Mouse (Mus musculus) monocyte, adult 5-6 weeks (primary cell): ENCODE results near the gene Stk11ip. TPM values are rescaled to one million over a fixed set of nuclear protein-coding genes. Genes with fewer than 3 reads are reported as not detected.

Source experiments
- ATAC-seq: fragments of 153-309, 156-312 bp; replicated peaks from 2 replicates; pipeline ENCODE4 v1.8.0; 2017; ENCODE audit warnings: mild to moderate bottlenecking; ENCODE audit not compliant: low TSS enrichment, insufficient number of reproducible peaks, severe bottlenecking, poor library complexity, low FRiP score
- total RNA-seq: library from RNA; stranded (forward); fragments of 200-1000, 200-491, 200-594 nt; gene quantifications from 3 replicates; pipeline ENCODE4 v1.2.3, GENCODE M21; 2017

The Stk11ip gene
- 19.2 to 30.0 TPM (median 26.6 TPM) in 3 replicates for total RNA-seq

DNA sequence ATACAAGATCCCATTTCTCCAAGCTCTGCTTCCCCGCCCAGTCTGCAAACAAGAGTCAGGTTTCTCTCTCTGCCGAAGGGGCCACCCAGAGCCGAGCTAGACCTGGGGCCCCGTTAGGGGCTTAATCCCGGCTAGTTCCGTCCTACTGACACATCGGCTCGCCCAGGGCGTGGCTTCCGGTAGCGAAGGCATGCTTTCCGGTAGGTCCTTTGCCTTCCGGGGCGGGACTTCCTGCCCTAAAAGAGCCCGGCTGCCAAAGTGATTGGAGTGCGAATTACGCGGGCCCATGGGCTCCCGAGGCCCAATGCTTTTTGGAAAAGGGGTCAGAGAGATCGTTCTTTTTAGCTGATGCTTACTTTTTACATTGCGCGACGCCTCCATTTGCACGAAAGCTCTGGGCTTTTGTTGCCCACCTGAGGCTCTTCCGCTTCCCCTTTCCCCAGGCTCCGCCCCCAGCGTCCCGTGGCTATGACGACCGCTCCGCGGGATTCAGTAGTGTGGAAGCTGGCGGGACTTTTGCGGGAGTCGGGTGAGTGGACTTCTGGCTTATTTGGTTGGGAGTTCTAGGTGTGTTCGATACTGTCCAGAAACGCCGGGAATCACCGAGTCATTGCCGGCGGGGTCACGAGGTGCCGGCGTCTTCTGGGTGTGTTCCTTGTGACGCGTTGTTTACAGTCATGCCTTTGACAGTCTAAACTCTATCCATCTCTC is at the start of gene Stk11ip:
Gene Stk11ip, plus strand, starts transcription at position 209 of the 711 bp plus-strand sequence.
- ATAC-seq = peak; percentile 89

DNA sequence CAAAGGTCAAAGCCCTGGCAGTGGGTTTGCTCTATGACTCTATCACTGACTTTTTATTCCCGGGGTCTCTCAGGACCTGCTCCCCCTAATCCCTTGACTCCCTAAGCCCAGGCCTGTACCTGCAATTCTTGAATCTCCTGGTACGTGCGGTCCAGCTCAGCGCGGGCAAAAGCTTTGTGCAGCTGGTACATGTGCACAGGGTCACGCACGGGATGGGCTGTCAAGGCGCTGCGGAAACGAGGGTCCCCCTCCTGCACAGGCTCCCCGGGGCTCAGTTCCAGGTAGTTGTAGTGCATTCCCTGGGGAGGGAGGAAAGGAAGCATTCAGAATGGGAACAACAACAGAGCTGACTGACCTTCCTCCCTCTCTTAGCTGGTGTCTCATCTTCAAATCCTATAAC is 44.9 kb upstream of the Stk11ip start:
- no peak for ATAC-seq

DNA sequence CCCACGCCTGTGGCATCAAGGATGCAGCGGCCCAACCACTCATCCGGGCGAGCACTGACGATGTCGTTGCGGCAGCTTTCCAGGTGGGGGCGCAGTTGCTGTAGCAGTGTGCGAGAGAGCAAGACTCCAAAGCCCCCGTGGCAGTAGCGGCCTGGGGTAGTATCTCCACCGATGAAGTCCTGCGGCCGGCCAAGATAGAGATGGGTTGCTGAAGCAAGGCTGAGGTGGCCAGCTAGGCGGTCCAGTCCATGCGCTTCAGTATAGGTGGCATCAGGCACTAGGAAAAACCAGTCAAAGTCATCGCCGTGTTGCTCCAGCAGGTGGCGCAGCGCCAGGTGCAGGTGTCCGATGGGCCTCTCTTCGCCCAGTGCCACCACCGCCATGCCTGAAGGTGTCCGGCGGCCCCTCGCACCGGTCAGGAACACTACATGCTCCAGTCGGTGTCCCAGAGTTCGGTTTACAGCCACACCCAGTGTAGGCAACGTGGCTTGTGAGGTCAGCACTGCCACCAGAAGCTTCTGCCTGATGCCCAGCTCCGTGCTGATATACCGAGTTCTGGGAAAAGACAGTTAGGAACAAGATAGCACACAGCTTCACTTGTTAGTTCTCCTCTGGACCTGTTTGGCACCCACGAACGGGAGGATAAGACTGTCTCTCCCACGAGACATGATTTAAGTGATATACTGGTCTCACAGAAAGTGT is 43.9 kb upstream of the Stk11ip start:
- peak; percentile 24 for ATAC-seq

DNA sequence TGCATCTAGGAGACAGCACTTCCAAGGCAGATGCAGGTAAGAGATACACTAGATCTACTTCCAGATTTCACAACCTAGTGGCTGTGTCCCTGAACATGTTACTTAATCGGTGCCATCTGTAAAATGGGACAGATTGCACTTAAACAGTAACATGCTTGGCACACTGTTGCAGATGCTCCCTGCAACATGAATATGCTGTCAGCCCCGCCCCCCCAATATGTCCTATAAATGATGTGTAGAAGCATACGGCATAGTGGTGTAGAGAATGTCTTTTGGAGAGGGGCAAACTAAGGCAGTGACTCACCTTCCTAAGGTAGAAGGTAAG is 43.4 kb upstream of the Stk11ip start:
- no peak for ATAC-seq

DNA sequence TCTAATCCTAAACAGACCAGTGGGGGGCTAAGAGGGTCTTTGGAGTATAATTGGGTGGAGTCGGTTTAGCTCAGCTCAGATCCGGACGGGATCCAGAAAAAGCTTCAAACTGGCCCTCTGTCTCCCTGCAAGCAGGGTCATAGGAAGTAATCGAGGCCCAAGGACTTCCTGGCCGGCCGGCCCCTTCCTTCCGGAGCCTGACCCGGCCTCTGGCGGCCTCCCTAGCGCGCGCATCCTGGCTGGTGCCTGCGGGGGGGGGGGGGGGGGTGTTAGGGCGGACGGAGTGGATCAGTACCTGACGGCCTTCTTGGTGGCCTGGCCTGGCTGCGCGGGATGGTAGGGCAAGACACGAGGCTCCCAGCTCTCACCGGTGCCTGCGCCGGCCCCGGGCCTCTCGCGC is 42.8 kb upstream of the Stk11ip start:
- no peak for ATAC-seq

DNA sequence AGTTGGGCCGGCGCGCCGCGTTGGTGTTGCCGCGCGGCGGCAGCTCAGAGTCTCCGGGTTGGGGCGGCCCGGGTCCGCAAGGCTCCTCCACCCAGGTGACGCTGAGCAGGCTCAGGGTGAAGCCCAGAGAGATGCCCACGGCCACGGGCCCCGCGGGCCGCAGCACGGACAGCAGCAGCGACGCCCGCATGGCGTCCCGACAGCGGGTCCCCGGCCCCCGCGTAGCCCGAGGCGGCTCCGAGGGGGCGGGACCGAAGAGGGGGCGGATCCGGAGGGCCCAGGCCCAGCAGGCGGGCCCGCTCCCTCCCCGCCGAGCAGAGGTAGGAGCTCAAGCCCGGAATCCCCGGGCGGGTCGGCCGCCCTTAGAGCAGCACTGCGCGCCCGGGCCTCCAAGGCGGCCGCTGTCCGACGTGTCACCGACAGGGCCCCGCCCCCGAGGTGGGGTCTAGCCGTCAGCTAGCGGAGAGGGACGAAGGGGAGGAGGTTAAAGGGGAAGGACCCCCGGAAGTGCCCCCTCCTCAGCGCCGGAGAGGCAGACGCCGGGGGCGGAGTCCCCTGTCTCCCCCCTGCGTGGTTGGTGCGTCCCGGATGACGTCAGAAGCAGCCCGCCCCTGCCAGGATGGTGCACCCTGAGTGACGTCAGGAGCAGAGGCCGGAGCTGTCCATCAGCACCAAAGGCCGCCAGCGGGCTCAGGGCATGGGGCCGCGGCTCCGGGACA is 42.3 kb upstream of the Stk11ip start, which contains the start of the genes Chpf and Tmem198:
Gene Chpf, minus strand, starts transcription at position 392 of the 719 bp plus-strand sequence.
Gene Tmem198, plus strand, starts transcription at position 617 of the 719 bp plus-strand sequence.
- ATAC-seq = peak; percentile 85

DNA sequence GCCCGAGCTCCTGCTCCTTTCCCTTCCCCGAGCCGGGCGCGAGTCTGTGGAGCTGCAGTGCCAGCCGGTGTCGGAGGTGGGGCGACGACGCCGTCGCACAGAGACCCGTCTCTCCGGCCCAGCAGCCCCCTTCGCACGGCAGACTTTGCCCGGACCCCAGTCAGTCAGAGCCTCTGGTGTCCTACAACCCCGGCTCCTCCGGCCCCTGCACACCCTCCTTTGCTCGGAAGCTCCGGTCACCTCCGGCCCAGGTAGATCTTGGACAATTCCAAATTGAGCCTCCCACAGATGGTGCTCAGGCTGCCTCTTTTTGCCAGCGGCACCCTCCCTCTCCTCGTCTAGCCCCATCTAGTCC is 41.7 kb upstream of the Stk11ip start:
- no peak for ATAC-seq

DNA sequence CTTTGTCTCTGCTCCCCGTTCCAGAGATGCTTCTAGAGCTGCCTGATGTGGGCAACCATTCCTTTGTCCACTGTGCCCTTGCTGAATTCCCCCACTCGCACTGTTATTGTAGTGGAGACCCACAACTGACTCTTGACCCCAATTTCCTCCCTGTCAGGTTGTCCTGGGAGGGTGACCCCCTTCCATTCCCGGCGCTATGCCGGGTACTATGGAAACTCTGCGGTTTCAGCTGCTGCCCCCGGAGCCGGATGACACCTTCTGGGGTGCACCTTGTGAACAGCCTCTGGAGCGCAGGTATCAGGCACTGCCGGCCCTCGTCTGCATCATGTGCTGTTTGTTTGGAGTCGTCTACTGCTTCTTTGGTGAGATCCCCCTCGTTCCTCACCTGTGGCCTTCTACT is 41.3 kb upstream of the Stk11ip start:
- no peak for ATAC-seq

DNA sequence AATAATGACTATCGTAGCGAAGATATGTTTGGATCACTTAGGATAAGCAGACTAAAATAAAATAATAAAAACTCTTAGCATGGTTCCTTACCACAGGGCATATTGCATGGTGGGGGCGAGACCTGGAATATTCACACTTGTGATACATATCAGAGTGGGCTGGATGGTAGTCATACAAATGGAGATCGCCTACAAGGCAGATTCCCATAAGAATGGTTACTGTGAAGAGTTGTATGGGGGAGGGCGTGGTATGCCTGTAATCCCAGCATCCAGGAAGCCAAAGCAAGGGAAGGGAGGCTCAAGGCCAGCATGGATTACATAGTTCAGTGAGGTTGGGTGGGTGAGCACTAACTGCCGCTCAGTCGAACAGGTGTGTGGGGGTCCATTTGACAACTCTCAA is 40.6 kb upstream of the Stk11ip start:
- ATAC-seq = no peak

DNA sequence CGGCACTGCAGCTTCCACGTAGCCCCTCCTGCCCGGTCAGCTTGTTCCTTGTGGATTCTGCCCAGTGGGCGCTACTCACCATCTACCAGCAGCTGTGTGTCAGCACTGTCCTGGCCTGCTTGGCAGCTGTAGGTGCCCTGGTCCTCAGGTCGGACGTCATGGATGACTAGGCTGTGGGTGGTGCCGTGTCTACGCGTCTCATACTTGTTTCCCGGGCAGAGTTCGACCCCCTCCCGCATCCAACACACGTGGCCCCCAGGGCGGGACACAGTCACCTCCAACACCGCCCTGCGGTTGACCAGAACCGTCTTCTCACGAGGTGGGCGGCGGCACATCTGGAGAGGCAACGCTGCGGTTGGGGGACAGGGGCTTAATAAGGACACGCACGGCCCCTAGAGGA is 34.8 kb upstream of the Stk11ip start:
- ATAC-seq = no peak

DNA sequence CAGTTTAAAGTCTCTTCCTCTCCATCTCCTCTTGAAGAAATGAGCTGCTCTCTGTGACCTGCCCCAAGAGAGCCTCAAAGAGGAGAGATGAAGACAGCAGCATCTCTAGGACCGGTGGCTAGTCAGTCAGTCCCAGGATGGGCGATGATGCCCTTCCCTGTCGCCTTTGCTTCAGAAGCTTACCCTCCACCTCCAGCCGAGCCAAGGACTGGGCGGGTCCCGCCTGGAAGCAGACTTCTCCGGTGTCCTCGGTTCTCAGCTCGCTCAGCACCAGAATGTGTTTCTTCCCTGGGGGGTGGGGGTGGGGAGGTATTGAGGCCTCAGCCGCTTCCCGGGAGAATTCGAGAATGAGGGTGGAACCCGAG is 34.3 kb upstream of the Stk11ip start:
- no peak for ATAC-seq

DNA sequence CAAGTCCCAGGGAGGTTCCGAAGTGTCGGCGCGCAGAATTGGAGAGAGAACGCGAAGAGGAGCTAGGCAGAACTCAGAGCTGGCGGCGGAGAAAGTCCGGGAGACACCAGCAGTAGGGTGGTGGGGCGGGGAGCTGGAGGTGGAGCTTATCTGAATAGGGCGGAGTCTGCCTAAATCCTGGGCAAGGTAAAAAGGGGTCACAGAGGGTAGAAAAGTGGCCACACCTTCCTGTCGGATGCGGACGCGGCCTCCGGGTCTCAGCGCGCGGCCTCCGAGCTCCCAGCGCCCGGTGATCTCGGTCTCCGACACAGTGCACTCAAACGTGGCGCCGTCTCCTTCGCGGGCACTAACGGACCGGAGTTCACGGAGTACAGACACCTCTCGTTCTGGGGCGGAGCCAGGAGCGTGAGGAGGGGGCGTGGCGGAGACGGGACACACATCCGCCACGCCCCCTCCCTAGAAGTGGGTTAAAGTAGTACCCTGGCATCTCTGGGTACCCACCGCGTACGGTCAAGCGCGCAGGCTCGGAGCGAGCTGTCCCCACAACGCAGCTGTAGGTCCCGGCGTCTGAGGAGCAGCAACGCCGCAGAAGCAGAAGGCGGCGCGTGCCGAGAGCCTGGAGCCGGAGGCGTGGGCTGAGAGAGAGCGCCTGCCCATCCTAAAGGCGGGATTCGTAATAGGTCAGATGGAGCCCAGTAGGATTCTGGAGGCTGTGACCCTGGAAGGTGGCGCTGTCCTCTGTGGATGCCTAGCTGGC is 33.7 kb upstream of the Stk11ip start:
- ATAC-seq = no peak

DNA sequence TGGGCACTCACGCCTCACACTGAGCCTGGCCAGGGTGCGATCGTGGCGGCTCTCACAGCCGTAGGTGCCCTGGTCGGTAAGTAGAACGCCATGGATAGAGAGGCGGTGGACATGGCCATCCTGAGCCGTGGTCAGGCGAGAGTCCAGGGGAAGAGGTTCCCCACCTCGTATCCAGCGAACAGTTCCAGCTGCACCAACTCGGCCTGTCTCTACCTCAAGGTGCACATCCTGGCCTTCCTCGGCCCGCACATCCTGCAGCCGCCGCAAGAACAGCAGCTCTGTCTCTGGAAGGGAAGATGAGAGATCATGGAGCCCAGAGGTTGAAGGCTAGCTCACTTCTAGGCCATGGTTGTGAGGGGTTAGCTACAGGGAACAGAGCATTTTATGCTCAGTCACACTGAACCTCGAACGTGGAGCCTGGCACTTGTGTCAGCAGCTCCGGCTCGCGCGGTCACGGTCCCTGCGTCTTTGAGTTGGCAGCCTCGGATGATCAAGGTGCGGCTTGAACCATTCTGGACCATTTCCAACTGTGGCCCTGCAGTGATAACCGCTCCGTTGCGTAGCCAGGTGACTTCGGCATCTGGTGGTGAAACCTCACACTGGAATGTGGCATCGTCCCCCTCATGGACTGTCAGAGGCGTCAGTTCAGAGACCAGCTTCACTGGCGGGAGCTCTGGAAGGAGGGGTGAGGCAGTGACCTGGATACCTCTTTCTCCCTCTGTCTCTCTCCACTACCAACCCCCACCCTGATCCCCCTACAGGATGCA is 30.4 kb upstream of the Stk11ip start:
- no peak for ATAC-seq

DNA sequence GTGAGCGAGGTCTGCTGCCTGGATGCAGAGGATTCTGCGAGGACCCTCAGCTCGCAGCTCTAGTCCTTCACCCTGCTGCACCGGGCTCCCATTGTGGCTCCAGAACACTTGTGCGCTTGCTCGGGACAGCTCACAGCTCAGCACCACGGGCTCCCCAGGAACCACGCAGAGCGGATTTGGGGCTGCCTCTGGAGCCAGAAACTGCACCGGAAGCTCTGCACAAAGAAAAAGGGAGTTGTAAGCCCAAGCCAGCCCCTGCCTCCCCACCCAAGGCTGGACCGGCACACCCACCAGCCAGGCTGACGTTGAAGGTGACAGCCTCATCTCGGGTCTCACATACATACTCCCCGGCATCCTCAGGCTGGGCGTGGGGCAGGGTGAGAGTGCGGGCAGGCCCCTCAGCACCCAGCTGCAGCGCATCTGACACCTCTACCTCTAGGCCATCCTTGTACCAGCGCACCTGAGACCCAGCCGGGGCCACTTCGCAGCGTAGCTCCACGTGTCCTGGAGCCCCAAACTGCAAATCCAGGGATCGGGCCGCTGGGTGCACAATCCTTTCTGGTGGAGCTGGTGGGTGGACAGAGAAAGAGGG is 28.7 kb upstream of the Stk11ip start:
- ATAC-seq = no peak

DNA sequence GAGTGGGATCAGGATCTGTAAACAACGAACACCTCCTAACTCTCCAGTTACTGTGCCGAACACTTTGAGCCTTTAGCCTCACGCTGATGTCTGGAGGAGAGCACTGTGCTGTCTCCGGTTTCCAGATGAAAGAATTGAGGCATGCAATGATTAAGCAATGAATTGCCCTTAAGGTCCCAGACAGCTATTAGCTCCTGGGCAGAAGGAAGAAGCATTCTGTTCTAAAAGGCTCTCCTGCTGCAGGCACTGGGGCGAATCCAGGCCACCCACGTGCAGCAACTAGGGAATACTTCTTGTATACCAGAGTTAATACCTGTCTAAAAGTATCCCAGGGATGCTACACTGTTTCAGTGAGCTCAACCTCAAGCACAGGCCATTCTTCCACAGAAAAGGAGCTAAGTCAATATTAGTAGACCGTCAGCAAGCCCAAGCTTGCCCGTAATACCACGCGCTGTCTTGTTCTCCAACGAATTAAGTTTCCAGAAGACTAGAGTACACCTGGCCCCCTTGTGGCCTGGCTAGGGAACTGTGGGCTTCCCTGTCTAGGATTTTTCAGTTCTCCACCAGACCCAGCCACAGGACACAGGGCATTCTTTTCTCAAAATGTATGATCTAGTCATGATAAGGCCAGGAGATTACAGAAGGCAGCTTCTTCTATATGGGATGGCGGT is 26.3 kb upstream of the Stk11ip start:
- ATAC-seq = no peak

DNA sequence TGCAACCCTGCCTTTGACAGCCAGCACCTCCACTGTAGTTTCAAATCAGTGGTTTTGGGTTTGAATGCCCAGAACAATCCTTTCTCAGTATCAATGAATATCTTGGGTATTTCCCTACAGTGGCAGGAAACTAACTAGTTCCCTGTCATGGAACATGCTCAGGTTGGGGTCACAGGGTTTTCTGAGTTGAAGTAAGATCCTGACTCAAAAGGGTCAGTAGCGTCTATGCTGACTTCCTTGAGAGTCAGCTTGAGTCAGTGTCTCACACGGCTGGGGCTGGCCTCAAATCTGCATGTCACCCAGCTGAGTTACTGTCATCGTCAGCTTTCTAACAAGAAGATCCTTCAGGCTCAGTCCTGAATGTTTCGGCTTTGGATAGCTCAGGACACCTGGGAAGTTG is 22.4 kb upstream of the Stk11ip start:
- ATAC-seq = no peak

DNA sequence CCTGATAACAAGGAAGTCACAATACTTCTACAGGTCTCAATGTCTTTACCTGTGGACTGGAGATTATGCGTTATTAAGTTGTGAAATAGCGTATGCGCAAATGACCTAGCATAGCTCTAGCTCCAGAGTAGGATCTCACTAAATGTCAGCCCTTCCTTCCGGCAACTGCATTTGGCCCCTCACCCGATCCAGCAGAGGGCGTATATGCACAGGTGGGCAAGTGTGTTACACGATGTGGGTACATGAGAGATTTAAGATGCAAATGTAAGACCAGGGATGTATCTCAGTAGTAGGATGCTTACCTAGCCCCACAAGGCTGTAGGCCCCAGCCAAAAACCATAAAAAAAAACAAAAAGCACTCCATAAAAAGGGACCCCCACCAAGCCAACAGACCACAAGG is 21.9 kb upstream of the Stk11ip start:
- ATAC-seq = no peak

DNA sequence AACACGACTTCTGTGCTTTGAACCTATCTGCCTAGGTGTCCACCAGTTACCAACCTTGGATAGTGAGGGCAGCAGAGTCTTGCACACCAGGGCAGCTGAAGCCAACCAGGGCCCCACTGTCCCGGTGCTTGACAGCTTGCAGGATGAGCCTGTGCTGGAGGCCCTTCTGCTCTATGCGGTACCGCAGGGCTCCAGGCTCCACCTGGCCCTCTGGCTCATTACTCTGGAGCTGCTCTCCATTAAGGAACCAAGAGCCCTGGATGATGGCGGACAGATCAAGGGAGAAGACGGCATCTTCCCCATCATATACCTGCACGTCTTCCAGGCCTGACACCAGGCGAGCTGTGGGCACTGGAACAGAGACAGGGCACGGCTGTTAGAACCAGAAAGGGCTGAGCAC is 19.4 kb upstream of the Stk11ip start:
- ATAC-seq = no peak
